In genomic region chr1:24222231-24222630, GRCm38 (mm10) we compare ENCODE assay signal across 16 mouse cellular contexts. TPM values are rescaled to one million over a fixed set of nuclear protein-coding genes. Genes with fewer than 3 reads are reported as not detected.
DNase-seq lines count a peak whose midpoint lies in the region; TF ChIP-seq lines count a peak whose summit lies in the region.
"Had no signal": no experiment of that assay in that cellular context is flagged by ENCODE, and none has a peak within 500 bp of the region (broad histone marks: within the 10 kb centered on the region; RNA-seq: fewer than 3 reads in every experiment).

No protein-coding gene starts in this region.

- H3K27ac ChIP-seq in cerebellum, adult 2 months (ENCODE audit: insufficient read depth, low read length), result peak overlapping the region; percentile 28; the same call in 1 of the 2 replicates
- H3K27ac ChIP-seq: embryonic facial prominence, embryonic 10.5 days; embryonic facial prominence, embryonic 12.5 days; forebrain, embryonic 13.5 days had no signal

- peaks cover 32% of the 10 kb centered on the region for H3K4me1 ChIP-seq in cerebellum, adult 2 months (ENCODE audit: control insufficient read depth, insufficient read depth, low read length)

- no peak for TF ChIP-seq CTCF in cerebellum, adult 2 months (IDR thresholded peaks at IDR 0.05; ENCODE audit: borderline replicate concordance, insufficient read depth, low read depth, low read length)

- no peak for TF ChIP-seq POLR2A in cerebellum, adult 2 months (IDR thresholded peaks at IDR 0.05; ENCODE audit: borderline replicate concordance, insufficient read depth, low read length)

- no peak overlapping the region for H3K4me3 ChIP-seq in cerebellum, adult 2 months (replicated peaks; ENCODE audit: insufficient read depth, low read depth, low read length)
- H3K4me3 ChIP-seq: embryonic facial prominence, embryonic 10.5 days; embryonic facial prominence, embryonic 12.5 days; forebrain, embryonic 13.5 days; forebrain, embryonic 15.5 days had no signal

- no peaks in the 10 kb centered on the region for H3K27me3 ChIP-seq in cerebellum, adult 2 months (ENCODE audit: control insufficient read depth, insufficient read depth, low read length)
- H3K27me3 ChIP-seq: embryonic facial prominence, embryonic 12.5 days; forebrain, embryonic 13.5 days; forebrain, embryonic 15.5 days had no signal

- peak in 1 of 2 experiments; percentile 30 for DNase-seq in cerebellum, adult 2 months
- no peak for DNase-seq in cerebellum, postnatal 4 days (ENCODE audit: low spot score in 2 of 2)
- peak; percentile 37 for DNase-seq in cerebellum, adult 9-11 months
- DNase-seq in cerebellum, adult 8-10 months, result no peak
- peak; percentile 51 to 53 for DNase-seq in cerebellum, postnatal 14 days
- no peak for DNase-seq in gastrocnemius, adult 8-10 months (ENCODE audit: low spot score in 2 of 2)
- DNase-seq: adrenal gland, adult 2 months; adrenal gland, postnatal 10 days; adrenal gland, postnatal 25 days; forebrain, postnatal 0 days had no signal

- WGBS in cerebellum, adult 2 months, result 77% methylated on average over 2 of the region's 2 CpGs

RNA-seq across cellular contexts. Expression of gene Col9a1, which starts 44.8 kb away (rescaled TPM):
- polyA plus RNA-seq in cerebellum, adult 2 months (2012; rRNA removed), result 0.79 and 0.87 TPM in 2 replicates
- under 1 TPM; 0.10 to 0.22 (median 0.16) TPM for total RNA-seq in gastrocnemius, adult 8-10 months (2022)
- total RNA-seq: adrenal gland, adult 2 months; adrenal gland, postnatal 25 days; MEL had no signal
- polyA plus RNA-seq: adrenal gland, adult 2 months; C2C12 had no signal

Comparison
In these comparisons a context has a peak if more than half of its experiments do, and no peak if none do; other contexts are left out.
1. DNase-seq: peak in cerebellum, adult 9-11 months (single experiment) and cerebellum, postnatal 14 days (2 of 2); none in cerebellum, postnatal 4 days (0 of 2), cerebellum, adult 8-10 months (single experiment) and gastrocnemius, adult 8-10 months (0 of 2).